Mouse (Mus musculus) MEL (cell line): Measurements from ENCODE around the gene March4. TPM values are rescaled to one million over a fixed set of nuclear protein-coding genes. Genes with fewer than 3 reads are reported as not detected.

Experiments
- DNase-seq: peaks from one replicate; pipeline ENCODE4 v3.0.0; 2011; ENCODE audit warnings: low read depth, low spot score
- H3K27ac ChIP-seq: 2 replicates; pipeline ENCODE4 v1.5.1; 2012; ENCODE audit warnings: low read depth, mild to moderate bottlenecking, control low read depth, low read length, moderate library complexity; ENCODE audit not compliant: control insufficient read depth
- H3K27me3 ChIP-seq, 2 experiments: fragments of 150-350 bp in 1 of 2; sonication (generic) in 1 of 2; 2 replicates each; pipeline ENCODE4 v1.6.1; 2012; ENCODE audit warnings: low read length in 2 of 2, mild to moderate bottlenecking in 2 of 2, improper control_type of control experiment in 1 of 2, moderate library complexity in 1 of 2; ENCODE audit not compliant: insufficient read depth in 2 of 2, control insufficient read depth in 1 of 2
- H3K36me3 ChIP-seq, 2 experiments: 2 replicates each; pipeline ENCODE4 v1.6.1; 2012 to 2014; ENCODE audit warnings: low read length in 2 of 2, improper control_type of control experiment in 1 of 2, inconsistent platforms in 1 of 2, mild to moderate bottlenecking in 1 of 2; ENCODE audit not compliant: insufficient read depth in 2 of 2, control insufficient read depth in 1 of 2
- H3K4me1 ChIP-seq, 2 experiments: fragments of 150-350 bp in 1 of 2; sonication (generic) in 1 of 2; 2 replicates each; pipeline ENCODE4 v1.6.1; 2012; ENCODE audit warnings: low read length in 2 of 2, improper control_type of control experiment in 1 of 2, mild to moderate bottlenecking in 1 of 2; ENCODE audit not compliant: insufficient read depth in 2 of 2, control insufficient read depth in 1 of 2
- H3K4me3 ChIP-seq, 2 experiments: fragments of 150-350 bp in 1 of 2; sonication (generic) in 1 of 2; 2 replicates each; pipeline ENCODE4 v1.5.1; 2012; ENCODE audit warnings: low read depth in 2 of 2, low read length in 2 of 2, mild to moderate bottlenecking in 2 of 2, moderate library complexity in 2 of 2, control low read depth in 1 of 2, improper control_type of control experiment in 1 of 2; ENCODE audit not compliant: control insufficient read depth in 1 of 2, insufficient read depth in 1 of 2
- H3K79me2 ChIP-seq: 2 replicates; pipeline ENCODE4 v1.6.1; 2012; ENCODE audit warnings: mild to moderate bottlenecking, low read length, moderate library complexity; ENCODE audit not compliant: control insufficient read depth, poor library complexity, insufficient read depth
- H3K9ac ChIP-seq: 2 replicates; pipeline ENCODE4 v1.6.1; 2012; ENCODE audit warnings: low read depth, mild to moderate bottlenecking, control low read depth, low read length, moderate library complexity; ENCODE audit not compliant: control insufficient read depth, poor library complexity, severe bottlenecking
- H3K9me3 ChIP-seq: fragments of 150-350 bp; sonication (generic); replicated peaks from 2 replicates; pipeline ENCODE4 v1.6.1; 2012; ENCODE audit warnings: mild to moderate bottlenecking, low read length, improper control_type of control experiment, moderate library complexity; ENCODE audit not compliant: insufficient read depth
- BHLHE40 ChIP-seq: IDR thresholded peaks from 2 replicates; pipeline ENCODE4 v1.6.1; 2012; ENCODE audit warnings: low read depth, mild to moderate bottlenecking, inconsistent platforms, low read length, improper control_type of control experiment, borderline replicate concordance
- CHD2 ChIP-seq: IDR thresholded peaks from 2 replicates; pipeline ENCODE4 v1.6.1; 2011; ENCODE audit warnings: low read length, improper control_type of control experiment
- CTCF ChIP-seq, 3 experiments: IDR thresholded peaks in 2 of 3; conservative IDR thresholded peaks in 1 of 3; 2 replicates each; pipeline ENCODE4 v1.5.1; 2011 to 2012; ENCODE audit warnings: low read length in 3 of 3, low read depth in 2 of 3, mild to moderate bottlenecking in 2 of 3, improper control_type of control experiment in 1 of 3, inconsistent platforms in 1 of 3, mixed read lengths in 1 of 3, moderate library complexity in 1 of 3; ENCODE audit not compliant: control insufficient read depth in 1 of 3, insufficient read depth in 1 of 3, poor library complexity in 1 of 3, severe bottlenecking in 1 of 3
- E2F4 ChIP-seq: IDR thresholded peaks from 2 replicates; pipeline ENCODE4 v1.6.1; 2011; ENCODE audit warnings: low read depth, low read length, improper control_type of control experiment, borderline replicate concordance
- EP300 ChIP-seq, 2 experiments: IDR thresholded peaks; 2 replicates each; pipeline ENCODE4 v1.6.1; 2011; ENCODE audit warnings: improper control_type of control experiment in 2 of 2, low read length in 2 of 2, low read depth in 1 of 2, mild to moderate bottlenecking in 1 of 2
- ETS1 ChIP-seq: IDR thresholded peaks from 2 replicates; pipeline ENCODE4 v1.6.1; 2012; ENCODE audit warnings: low read depth, mild to moderate bottlenecking, inconsistent platforms, low read length, improper control_type of control experiment, moderate library complexity
- GABPA ChIP-seq: IDR thresholded peaks from 2 replicates; pipeline ENCODE4 v1.6.1; 2012; ENCODE audit warnings: low read depth, mild to moderate bottlenecking, inconsistent platforms, low read length, improper control_type of control experiment, moderate library complexity
- GATA1 ChIP-seq: IDR thresholded peaks from 2 replicates; pipeline ENCODE4 v1.6.1; 2011; ENCODE audit warnings: low read depth, low read length, improper control_type of control experiment
- KAT2A ChIP-seq: conservative IDR thresholded peaks from 2 replicates; pipeline ENCODE4 v1.6.1; 2012; ENCODE audit warnings: low read depth, low read length, improper control_type of control experiment, inconsistent platforms
- MAFK ChIP-seq: IDR thresholded peaks from 2 replicates; pipeline ENCODE4 v1.6.1; 2011; ENCODE audit warnings: low read depth, mild to moderate bottlenecking, low read length, improper control_type of control experiment, borderline replicate concordance
- MAX ChIP-seq: IDR thresholded peaks from 2 replicates; pipeline ENCODE4 v1.6.1; 2011; ENCODE audit warnings: low read length, improper control_type of control experiment
- MAZ ChIP-seq: IDR thresholded peaks from 2 replicates; pipeline ENCODE4 v1.6.1; 2012; ENCODE audit warnings: low read depth, mild to moderate bottlenecking, inconsistent platforms, low read length, improper control_type of control experiment
- MEF2A ChIP-seq: IDR thresholded peaks from 2 replicates; pipeline ENCODE4 v1.6.1; 2014; ENCODE audit warnings: low read depth, mild to moderate bottlenecking, inconsistent platforms, low read length, improper control_type of control experiment; ENCODE audit not compliant: poor library complexity, insufficient replicate concordance, severe bottlenecking; ENCODE audit errors: extremely low read depth
- MXI1 ChIP-seq: IDR thresholded peaks from 2 replicates; pipeline ENCODE4 v1.6.1; 2011; ENCODE audit warnings: mild to moderate bottlenecking, low read depth, low read length, improper control_type of control experiment
- MYB ChIP-seq: IDR thresholded peaks from 2 replicates; pipeline ENCODE4 v1.6.1; 2011; ENCODE audit warnings: mild to moderate bottlenecking, low read depth, low read length, improper control_type of control experiment
- NELFE ChIP-seq: IDR thresholded peaks from 2 replicates; pipeline ENCODE4 v1.6.1; 2011; ENCODE audit warnings: low read depth, low read length, improper control_type of control experiment
- NRF1 ChIP-seq: IDR thresholded peaks from 2 replicates; pipeline ENCODE4 v1.6.1; 2014; ENCODE audit warnings: low read depth, mild to moderate bottlenecking, inconsistent platforms, low read length, improper control_type of control experiment, moderate library complexity; ENCODE audit not compliant: poor library complexity, insufficient read depth, severe bottlenecking
- POLR2AphosphoS2 ChIP-seq: IDR thresholded peaks from 2 replicates; pipeline ENCODE4 v1.6.1; 2011; ENCODE audit warnings: low read length, improper control_type of control experiment
- POLR2AphosphoS5 ChIP-seq: IDR thresholded peaks from 2 replicates; pipeline ENCODE4 v1.6.1; 2012; ENCODE audit warnings: low read depth, borderline replicate concordance, mild to moderate bottlenecking, inconsistent platforms, low read length, moderate library complexity, mixed read lengths
- RAD21 ChIP-seq: IDR thresholded peaks from 2 replicates; pipeline ENCODE4 v1.6.1; 2011; ENCODE audit warnings: mild to moderate bottlenecking, low read depth, low read length, improper control_type of control experiment
- SIN3A ChIP-seq: IDR thresholded peaks from 2 replicates; pipeline ENCODE4 v1.6.1; 2012; ENCODE audit warnings: low read length, improper control_type of control experiment, inconsistent platforms
- SMC3 ChIP-seq: IDR thresholded peaks from 2 replicates; pipeline ENCODE4 v1.6.1; 2011; ENCODE audit warnings: low read depth, low read length, improper control_type of control experiment
- TAL1 ChIP-seq: IDR thresholded peaks from 2 replicates; pipeline ENCODE4 v1.6.1; 2012; ENCODE audit warnings: mild to moderate bottlenecking, inconsistent platforms, low read length, moderate library complexity, mixed read lengths
- TBP ChIP-seq: IDR thresholded peaks from 2 replicates; pipeline ENCODE4 v1.8.0; 2011; ENCODE audit warnings: low read depth, low read length, improper control_type of control experiment
- TCF12 ChIP-seq: IDR thresholded peaks from 2 replicates; pipeline ENCODE4 v1.6.1; 2014; ENCODE audit warnings: low read depth, mild to moderate bottlenecking, inconsistent platforms, low read length, improper control_type of control experiment, moderate library complexity
- UBTF ChIP-seq: IDR thresholded peaks from 2 replicates; pipeline ENCODE4 v1.6.1; 2012; ENCODE audit warnings: low read depth, mild to moderate bottlenecking, inconsistent platforms, low read length, improper control_type of control experiment, moderate library complexity, borderline replicate concordance; ENCODE audit not compliant: insufficient read depth
- USF2 ChIP-seq, 2 experiments: IDR thresholded peaks; 2 replicates each; pipeline ENCODE4 v1.6.1; 2011 to 2012; ENCODE audit warnings: improper control_type of control experiment in 2 of 2, low read length in 2 of 2, borderline replicate concordance in 1 of 2, inconsistent platforms in 1 of 2, low read depth in 1 of 2, mild to moderate bottlenecking in 1 of 2; ENCODE audit not compliant: insufficient read depth in 1 of 2
- ZC3H11A ChIP-seq: IDR thresholded peaks from 2 replicates; pipeline ENCODE4 v1.6.1; 2012; ENCODE audit warnings: low read depth, mild to moderate bottlenecking, inconsistent platforms, low read length, improper control_type of control experiment
- ZKSCAN1 ChIP-seq: IDR thresholded peaks from 2 replicates; pipeline ENCODE4 v1.6.1; 2012; ENCODE audit warnings: low read depth, mild to moderate bottlenecking, inconsistent platforms, low read length, improper control_type of control experiment, moderate library complexity
- polyA plus RNA-seq, 2 experiments: library from polyadenylated mRNA; stranded (reverse) in 1 of 2; unstranded in 1 of 2; fragments of >175 nt in 1 of 2; fragments of >200 nt in 1 of 2; gene quantifications; 2 replicates each; pipeline versions ENCODE4 v1.2.1 to v1.2.4; 2012; ENCODE audit warnings: low replicate concordance in 2 of 2, low read depth in 1 of 2; ENCODE audit not compliant: insufficient read length in 2 of 2, insufficient read depth in 1 of 2, missing spikeins in 1 of 2
- total RNA-seq: library from RNA; depleted of rRNA; stranded (reverse); fragments of 300-350 nt; gene quantifications from 2 replicates; pipeline ENCODE4 v1.2.3, GENCODE M21; 2012

March4 gene
- total and polyA plus RNA-seq, 3 experiments: not detected

DNA sequence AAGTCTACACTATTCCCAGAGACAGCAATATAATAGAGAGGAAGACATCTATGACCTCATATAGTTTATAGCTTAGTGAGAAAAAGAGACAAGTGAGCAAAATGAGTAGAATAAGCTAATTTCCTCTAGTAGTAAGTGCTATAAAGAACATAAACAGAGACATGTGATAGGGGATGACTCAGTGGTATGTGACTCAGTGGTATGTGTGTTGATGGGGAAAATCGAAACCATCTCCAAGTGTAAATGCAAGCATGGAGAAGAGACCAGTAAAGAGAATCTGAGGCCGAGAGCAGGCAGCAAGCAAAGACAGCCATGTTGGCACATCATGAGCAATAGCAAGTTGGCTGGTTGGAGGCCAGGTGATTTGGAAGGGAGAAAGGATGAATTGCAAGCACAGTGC lies 13.6 kb upstream of the March4 start:
- Histone ChIP-seq H3K79me2 (no peaks in the 10 kb centered on the region), H3K4me3 (no peak overlapping the region), H3K27ac (no peak overlapping the region), H3K9me3 (no peaks in the 10 kb centered on the region), H3K9ac (no peak overlapping the region), H3K36me3 (no peaks in the 10 kb centered on the region), H3K27me3 (no peaks in the 10 kb centered on the region), H3K4me1 (no peaks in the 10 kb centered on the region)
- DNase-seq: no peak
- no peak for TF ChIP-seq NELFE
- TF ChIP-seq ZKSCAN1: no peak
- TF ChIP-seq TBP: no peak
- no peak for TF ChIP-seq CTCF (IDR thresholded peaks at IDR 0.05 in 2 of 3, conservative IDR thresholded peaks at IDR 0.05 in 1 of 3; ENCODE audit: control insufficient read depth in 1 of 3, insufficient read depth in 1 of 3, low read depth in 2 of 3, low read length in 3 of 3, poor library complexity in 1 of 3, severe bottlenecking in 1 of 3)
- TF ChIP-seq POLR2AphosphoS2: no peak
- TF ChIP-seq E2F4: no peak
- no peak for TF ChIP-seq GATA1
- no peak for TF ChIP-seq MAZ
- TF ChIP-seq MAX: no peak
- no peak for TF ChIP-seq USF2 (IDR thresholded peaks at IDR 0.05; ENCODE audit: borderline replicate concordance in 1 of 2, insufficient read depth in 1 of 2, low read depth in 1 of 2, low read length in 2 of 2)
- no peak for TF ChIP-seq EP300 (IDR thresholded peaks at IDR 0.05; ENCODE audit: low read depth in 1 of 2, low read length in 2 of 2)
- TF ChIP-seq KAT2A: no peak
- TF ChIP-seq SIN3A: no peak
- no peak for TF ChIP-seq MEF2A
- TF ChIP-seq MYB: no peak
- TF ChIP-seq POLR2AphosphoS5: no peak
- TF ChIP-seq BHLHE40: no peak
- no peak for TF ChIP-seq UBTF

- TF ChIP-seq USF2 (IDR thresholded peaks at IDR 0.05; ENCODE audit: borderline replicate concordance in 1 of 2, insufficient read depth in 1 of 2, low read depth in 1 of 2, low read length in 2 of 2) (no peak), MEF2A (no peak), ETS1 (no peak), TCF12 (no peak), KAT2A (no peak), NELFE (no peak), E2F4 (no peak), RAD21 (no peak), MAFK (no peak), GABPA (no peak), POLR2AphosphoS5 (no peak), NRF1 (no peak), SMC3 (no peak), MYB (no peak), ZC3H11A (no peak), CHD2 (no peak), MAX (no peak), CTCF (IDR thresholded peaks at IDR 0.05 in 2 of 3, conservative IDR thresholded peaks at IDR 0.05 in 1 of 3; ENCODE audit: control insufficient read depth in 1 of 3, insufficient read depth in 1 of 3, low read depth in 2 of 3, low read length in 3 of 3, poor library complexity in 1 of 3, severe bottlenecking in 1 of 3) (no peak), TAL1 (no peak), MXI1 (no peak)
Measured at GRCm38 (mm10) chr1:72538266-72538665, 1.5 kb upstream of the March4 start.

More at GRCm38 (mm10) chr1:72538266-72538665, 1.5 kb upstream of the March4 start:
- Histone ChIP-seq H3K27me3 (peaks cover 0 to 3% of the 10 kb centered on the region in 2 experiments; a peak in 2 of 4 replicates), H3K27ac (no peak overlapping the region), H3K4me3 (no peak overlapping the region), H3K36me3 (no peaks in the 10 kb centered on the region), H3K4me1 (no peaks in the 10 kb centered on the region), H3K79me2 (no peaks in the 10 kb centered on the region), H3K9me3 (no peaks in the 10 kb centered on the region), H3K9ac (no peak overlapping the region)
- DNase-seq: no peak
